Mouse (Mus musculus) left cerebral cortex, postnatal 36 days (tissue): ENCODE data around the gene Med4. TPM values are rescaled to one million over a fixed set of nuclear protein-coding genes. Genes with fewer than 3 reads are reported as not detected.
"Not testable (repeated sequence)": the region's sequence is repeated elsewhere in the genome, so short reads cannot be mapped to it uniquely, and the experiment has no call there.

Experiments
- DNase-seq, 2 experiments: peaks; one replicate each; pipeline ENCODE4 v3.0.0; 2021 to 2022; ENCODE audit warnings: low spot score in 2 of 2, mixed read lengths in 1 of 2
- intact Hi-C: fragments of 180-260 bp; cut with DNase I; formaldehyde crosslinking; loops from one replicate; pipeline ENCODE4 v1.15.1; 2025
- total RNA-seq, 2 experiments: library from RNA; stranded (reverse); gene quantifications; 2 replicates each; pipeline ENCODE4 v1.2.3; 2021

Gene Med4
- total RNA-seq, 2 experiments from 2014 or later: 28.4 to 28.7 TPM

DNA sequence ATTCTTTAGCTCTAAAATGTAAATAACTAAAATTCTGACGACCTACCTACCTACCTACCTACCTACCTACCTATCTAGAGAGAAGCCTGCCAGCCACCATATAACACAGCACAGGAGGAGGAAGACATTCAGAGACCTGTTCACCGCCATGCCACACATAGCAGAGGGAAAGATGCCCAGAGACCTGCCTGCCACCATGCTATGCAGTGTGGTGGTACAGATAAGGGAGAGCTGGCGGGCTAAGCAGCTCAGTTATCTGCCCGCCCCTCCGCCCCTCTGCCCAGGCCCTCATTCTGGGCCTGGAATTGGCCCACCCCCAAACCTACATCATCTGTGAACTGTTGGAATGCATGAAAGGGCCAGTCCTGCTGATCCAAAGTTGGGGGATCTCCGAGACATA lies 15.7 kb upstream of the Med4 start:
- DNase-seq: no peak
- intact Hi-C loops: no loop called here

DNA sequence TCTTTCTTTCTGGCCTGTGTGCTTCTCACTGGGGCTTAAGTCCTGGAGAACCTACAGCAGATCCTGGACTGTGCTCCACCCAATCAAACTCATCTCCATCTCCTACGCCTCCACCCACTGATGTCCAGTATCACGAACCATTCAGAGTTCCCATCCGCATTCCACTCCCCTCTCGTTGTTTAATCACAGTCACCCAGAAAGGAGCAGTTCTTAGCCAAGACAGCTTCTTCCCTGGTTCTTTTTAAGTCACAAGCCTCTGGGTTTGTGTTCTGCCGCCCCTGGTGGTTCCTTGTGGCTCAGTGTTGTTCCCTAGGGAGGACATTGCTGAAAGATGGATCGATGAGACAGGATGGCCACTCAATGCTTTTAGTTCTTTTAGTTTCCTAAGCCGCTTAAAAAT lies 14.1 kb upstream of the Med4 start:
- intact Hi-C loops: no loop called here

DNA sequence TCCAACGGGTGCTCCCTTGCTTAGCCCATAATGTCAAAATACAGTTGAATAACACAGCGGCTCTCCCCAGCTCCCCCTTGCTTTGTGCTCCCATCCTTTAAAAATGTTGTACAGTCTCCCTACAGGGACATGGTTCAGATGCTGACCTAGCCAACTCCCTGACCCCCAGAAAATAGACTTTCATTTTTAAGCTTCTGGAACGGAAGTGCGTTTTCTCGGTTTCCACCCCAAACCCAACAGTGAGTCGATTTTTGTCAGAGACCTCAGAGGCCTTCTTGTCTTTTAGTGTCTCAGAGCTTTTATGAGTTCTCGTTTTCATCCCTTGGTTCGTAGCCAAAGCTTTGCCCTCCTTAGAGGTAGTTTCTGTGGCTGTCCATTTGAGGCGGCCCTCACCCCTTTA lies 8.5 kb upstream of the Med4 start:
- no peak for DNase-seq
- intact Hi-C loops: loop anchor here (10.0 kb wide), 1 partner anchor 116 kb away; the partner anchor contains the start of gene Itm2b

More for the DNA sequence above, 14.1 kb upstream of the Med4 start:
- no peak for DNase-seq

DNA sequence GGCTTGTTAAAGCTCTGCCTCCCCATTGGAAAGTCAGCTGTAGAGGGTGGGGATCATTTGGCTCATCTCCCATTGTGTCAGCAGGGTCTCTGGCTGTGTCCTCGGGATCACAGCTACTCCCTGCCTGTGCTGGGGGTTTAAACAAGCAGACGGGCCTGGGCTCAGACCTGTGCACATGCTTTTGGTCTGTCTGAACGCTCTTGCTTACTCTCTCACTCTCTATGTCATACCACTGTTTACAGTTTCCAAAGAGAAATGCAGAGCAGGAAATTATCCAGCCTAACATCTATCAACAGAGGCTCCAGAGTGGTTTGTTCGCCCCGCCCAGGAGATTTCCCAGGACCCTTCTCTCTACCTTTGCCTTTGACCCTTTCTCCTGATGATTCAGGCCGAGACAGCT lies 8.1 kb upstream of the Med4 start:
- intact Hi-C loops: loop anchor here (10.0 kb wide), 1 partner anchor 117 kb away; the partner anchor contains the start of gene Itm2b
- no peak for DNase-seq

DNA sequence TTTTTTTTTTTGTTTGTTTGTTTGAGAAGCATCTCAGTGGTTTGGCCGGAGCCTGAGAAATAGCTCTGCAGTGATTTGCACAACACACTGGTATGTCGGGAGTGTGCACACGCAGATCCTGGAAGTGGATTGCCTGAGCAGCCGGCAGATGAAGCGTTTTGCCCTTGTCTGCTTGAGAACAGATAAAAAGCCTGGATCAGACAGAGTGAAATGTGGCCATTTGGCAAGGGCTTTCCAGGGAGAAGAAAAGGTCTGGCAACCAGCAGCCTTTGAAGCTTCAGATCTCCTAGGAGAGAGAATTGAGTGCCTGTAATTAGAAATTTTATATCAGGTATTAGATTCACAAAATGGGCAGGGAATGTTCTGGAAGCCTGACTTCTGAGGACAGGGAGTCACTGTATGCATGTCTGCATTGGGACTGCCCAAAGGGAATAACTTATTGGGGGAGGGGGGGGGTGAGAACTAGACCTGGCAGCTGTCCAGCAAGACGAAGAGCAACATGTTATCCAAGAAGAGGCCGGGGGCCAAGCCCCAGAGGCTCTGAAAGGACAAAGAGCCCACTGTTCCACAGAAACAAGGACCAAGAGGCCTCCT lies 7.1 kb upstream of the Med4 start:
- no peak for DNase-seq
- intact Hi-C loops: loop anchor here (10.0 kb wide), 1 partner anchor 118 kb away; the partner anchor contains the start of gene Itm2b

DNA sequence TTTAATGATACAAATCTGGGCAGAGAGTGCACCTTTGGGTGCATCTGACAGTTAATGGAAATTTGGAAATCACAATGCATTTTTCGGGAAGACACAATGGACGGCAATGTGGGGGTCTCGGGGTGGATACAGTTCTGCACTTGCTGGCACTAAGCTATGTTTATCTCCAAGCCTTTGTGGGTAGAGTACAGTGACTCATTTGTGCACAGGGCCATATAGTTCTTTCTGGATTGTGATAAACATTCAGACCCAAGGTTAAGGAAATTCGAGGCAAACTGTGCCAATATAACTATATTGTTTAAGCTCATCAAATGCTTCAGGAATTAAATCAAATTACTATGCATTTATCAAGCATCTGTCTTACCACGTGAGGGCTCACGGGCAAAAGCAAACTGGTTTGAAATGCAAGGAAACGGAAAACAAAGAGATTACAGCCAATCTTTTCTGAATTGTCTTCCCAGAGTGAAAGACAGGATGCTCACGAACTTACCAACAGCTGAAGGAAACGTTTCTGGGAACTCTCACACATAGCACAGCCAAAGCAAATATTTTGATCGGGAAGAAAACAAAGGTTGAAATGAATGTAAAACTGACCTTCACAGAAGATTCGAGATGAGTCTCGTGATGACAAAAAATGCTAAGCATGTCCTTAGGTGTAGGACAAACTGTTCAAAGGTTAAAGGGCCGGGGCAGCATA lies 6.4 kb upstream of the Med4 start:
- intact Hi-C loops: loop anchor here (10.0 kb wide), 1 partner anchor 119 kb away; the partner anchor contains the start of gene Itm2b
- DNase-seq: no peak

- no peak for DNase-seq
- intact Hi-C loops: loop anchor here (10.0 kb wide), 1 partner anchor 121 kb away; the partner anchor contains the start of gene Itm2b
Measured at GRCm38 (mm10) chr14:73506283-73506682, 3.5 kb upstream of the Med4 start.

DNA sequence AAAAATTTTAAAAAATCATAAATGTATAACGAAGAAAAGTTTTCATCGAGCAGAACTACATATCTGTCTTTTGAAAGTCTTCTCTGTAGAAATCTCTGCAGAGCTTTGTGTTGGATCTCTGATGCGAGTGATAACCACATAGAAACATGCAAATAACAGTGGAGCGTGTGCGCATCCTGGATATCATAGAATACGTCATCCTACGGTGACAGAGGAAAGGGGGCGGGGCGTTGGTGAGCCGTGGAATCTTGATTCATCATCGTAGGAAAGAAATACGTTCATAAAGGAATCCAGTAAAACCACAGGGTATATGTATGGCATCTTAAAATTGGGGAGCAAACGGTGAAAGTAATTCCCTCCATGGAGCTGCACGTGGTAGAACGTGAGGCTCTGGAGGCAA lies 2.6 kb upstream of the Med4 start:
- no peak for DNase-seq
- intact Hi-C loops: loop anchor here (10.0 kb wide), 1 partner anchor 122 kb away; the partner anchor contains the start of gene Itm2b

DNA sequence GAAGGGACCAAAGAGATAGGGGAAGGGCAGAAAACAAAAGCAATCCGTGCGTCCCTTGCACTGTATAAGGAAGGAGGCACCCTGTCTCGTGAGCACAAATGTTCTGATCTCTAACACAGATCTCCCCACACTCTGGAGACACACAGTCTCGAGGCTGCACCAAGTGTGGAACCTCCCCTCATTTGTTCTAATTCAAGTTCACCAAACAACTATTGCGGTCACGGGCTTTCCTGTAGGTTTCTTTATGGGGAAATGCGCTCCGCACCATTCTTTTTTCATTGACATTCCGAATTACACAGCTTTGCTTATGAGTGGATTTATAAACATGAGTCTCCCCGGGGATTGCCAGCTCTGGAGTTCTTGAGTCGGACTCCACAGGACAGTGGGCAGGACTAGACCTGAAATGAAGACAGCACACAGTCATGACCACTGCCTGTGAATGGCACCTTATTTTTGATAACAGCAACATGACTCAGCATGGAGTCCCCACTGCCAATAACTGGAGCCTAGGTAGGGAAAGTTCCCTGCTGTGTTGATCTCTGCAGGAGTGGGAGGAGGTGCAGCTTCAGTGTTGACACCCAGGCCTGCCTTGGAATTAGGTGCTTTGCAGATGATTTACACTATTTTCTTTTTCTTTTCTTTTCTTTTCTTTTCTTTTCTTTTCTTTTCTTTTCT lies 2.0 kb upstream of the Med4 start:
- DNase-seq: no peak
- intact Hi-C loops: loop anchor here (10.0 kb wide), 1 partner anchor 123 kb away; the partner anchor contains the start of gene Itm2b

- DNase-seq: no peak
- intact Hi-C loops: loop anchor here (10.0 kb wide), 1 partner anchor 124 kb away; the partner anchor contains the start of gene Itm2b
Measured at GRCm38 (mm10) chr14:73508630-73509395, 1.0 kb upstream of the Med4 start.

DNA sequence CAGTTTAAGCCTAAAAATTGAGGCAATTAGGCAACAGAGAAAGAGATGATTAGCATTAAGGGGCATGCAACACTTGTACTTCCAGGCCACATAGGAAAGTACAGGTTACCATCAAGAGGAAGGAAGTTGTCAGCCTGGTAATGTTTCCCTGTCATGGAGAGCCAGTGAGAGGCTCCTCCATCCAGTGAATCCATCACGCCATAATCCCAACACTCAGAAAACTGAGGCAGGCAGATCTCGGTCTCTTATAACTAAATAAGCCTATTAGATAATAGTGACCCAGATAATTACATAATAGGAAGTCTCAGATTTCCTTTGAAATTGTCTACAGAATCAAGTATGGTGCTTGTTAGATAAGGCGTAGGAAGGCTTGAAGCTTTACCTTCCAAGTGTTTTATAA lies 14.3 kb downstream of the Med4 start:
- intact Hi-C loops: no loop called here

DNA sequence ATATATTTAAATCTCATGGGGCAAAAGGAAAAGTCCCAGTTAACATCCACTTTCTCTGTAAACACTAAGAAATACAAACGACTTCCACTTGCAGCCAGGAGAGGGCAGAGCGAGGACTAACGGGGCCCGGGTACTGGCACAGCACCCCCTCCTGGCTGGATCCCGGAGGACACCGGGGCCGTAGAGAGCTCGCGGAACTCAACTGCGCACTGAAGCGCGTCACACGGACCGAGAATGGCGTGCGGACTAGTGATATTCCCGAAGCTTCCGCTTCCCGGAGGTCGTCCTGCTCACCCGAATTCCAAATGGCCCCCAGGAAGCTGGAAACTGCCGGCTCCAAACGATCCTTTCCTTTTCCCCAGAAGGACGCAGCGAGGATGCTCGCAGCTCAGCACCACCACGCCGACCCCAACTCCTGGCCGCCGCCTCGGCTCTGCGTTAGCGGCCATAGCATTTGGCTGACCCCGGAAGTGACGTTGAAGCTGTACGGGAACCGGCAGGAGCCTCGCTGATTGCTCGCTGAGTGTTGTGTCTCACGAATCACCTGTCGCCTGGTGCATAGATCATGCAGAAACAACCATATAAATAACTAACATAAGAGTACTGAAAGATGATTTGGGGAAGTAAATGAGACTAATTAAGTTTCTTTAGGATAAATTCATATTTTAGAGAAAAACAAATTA lies 15.1 kb downstream of the Med4 start, which contains the start of gene Sucla2:
Sucla2 (plus strand) TSS at position 554 of the 683 bp plus-strand sequence.
- intact Hi-C loops: loop anchor here (1.0 kb wide), 1 partner anchor 27 kb away; no protein-coding TSS in a partner anchor
- DNase-seq: peak; percentile 96 to 97

More for the DNA sequence above, 14.3 kb downstream of the Med4 start:
- DNase-seq: no peak

DNA sequence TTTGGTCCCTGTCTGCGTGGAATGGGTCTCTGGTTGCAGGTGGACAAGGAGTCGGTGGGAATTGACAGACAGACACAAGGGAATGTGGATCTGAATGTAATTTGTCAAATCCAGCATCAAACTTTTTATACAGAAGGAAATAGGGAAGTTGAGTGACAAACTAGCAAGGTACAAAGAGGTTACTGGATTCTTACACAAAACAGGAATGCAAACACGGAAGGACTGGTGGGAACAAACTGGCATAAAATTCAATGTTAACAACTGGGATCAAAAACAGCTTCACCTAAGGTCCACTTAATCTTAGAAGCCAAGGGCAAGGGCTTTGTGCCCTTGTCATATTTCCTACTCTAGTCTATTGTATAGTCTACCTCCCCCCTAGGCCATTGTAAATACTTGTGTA lies 18.8 kb downstream of the Med4 start:
- intact Hi-C loops, DNase-seq: not testable (repeated sequence)

DNA sequence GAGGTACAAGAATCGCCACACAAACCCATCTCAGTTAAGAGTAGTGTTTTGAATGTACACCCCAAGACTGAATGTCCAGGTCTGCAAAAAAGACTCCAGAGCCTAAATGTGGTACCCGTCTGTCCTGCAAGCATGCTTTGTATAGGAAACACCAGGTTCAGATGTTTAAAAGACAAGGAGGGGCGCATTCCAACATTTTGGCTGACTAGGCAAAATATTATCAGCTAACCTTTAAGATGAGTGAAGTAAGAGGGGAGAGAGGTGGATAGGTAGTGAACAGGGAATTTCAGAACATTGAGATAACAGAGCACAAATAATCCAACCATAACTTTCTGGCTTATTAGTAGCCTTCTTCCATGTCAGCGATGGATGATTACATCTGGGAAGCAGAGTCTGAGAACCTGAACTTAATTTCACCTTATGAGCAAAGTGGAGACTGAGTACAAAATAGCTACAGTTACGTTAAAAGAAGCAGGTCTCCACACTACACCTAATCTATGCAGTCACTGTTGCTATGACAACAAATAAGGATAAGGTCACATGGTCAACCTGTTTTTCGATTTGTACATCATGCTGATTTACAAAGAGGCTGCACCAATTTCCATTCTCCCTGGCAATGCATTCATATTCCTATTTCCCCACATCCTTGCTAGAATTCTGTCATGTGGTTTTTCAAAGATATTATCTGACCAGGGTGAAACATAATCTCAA lies 24.1 kb downstream of the Med4 start:
- no peak for DNase-seq
- intact Hi-C loops: no loop called here

- DNase-seq: no peak
- intact Hi-C loops: no loop called here
Measured at GRCm38 (mm10) chr14:73535641-73536040, 25.8 kb downstream of the Med4 start.

GRCm38 (mm10) chr14:73543781-73544180 lies 34.0 kb downstream of the Med4 start:
- intact Hi-C loops: no loop called here
- DNase-seq: no peak

DNA sequence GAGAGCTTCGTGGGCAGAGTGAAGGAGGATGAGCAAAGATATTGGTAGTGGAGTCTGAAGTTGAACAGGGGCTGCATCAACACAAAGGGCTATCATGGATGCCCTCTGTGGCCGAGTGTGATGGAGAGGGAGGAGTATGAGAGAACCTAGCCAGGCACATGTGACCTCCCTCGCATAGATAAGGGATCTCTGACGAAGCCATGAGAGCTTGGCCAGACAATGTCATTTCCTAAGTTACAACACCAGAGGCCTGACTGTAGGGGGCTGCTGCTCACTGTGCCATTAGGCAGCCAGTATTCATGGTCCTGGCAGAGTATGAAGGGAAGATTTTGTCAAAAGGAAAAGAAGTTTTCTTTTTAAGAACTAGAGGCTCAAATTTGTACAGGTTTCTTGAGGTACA lies 37.2 kb downstream of the Med4 start:
- no peak for DNase-seq
- intact Hi-C loops: no loop called here

DNA sequence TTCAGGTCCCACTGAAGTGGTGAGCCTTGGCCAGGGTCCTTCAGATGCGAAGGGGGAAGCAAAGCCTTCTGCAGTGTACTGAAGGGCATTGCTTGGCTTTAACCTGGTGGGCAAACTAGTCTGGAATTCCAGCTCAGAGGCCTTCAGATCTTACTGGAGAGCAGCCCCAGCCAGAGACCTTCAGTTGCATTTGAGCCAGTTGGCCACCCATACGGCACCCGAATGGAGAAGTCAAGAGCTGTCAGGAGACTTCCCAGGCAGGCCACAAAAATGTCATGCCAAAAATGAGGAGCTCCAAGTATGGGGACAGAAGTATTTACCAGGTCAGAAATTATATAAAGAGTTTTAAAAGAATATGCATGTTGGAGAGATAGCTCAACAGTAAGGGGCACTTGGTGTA lies 38.2 kb downstream of the Med4 start, which contains the start of gene Nudt15:
Nudt15 (minus strand) TSS at position 192 of the 400 bp plus-strand sequence.
- intact Hi-C loops: no loop called here

More for the DNA sequence above, 38.2 kb downstream of the Med4 start, which contains the start of gene Nudt15:
- DNase-seq: no peak
